Mouse (Mus musculus): ENCODE results near the gene Prpf18. TPM values are rescaled to one million over a fixed set of nuclear protein-coding genes. Genes with fewer than 3 reads are reported as not detected.

The Prpf18 gene
- total and polyA plus RNA-seq, 3 experiments = 23.8 to 37.6 (median 35.0) TPM

GRCm38 (mm10) chr2:4572498-4573263 is 79.2 kb downstream of the Prpf18 start:
- Histone ChIP-seq H3K4me2 (ENCODE audit: insufficient read depth, low read depth, poor library complexity, severe bottlenecking) (no peak overlapping the region), H3K27me3 (replicated peaks) (no peaks in the 10 kb centered on the region), H3K27ac (ENCODE audit: insufficient read depth, low read depth) (no peak overlapping the region), H3K9ac (ENCODE audit: insufficient read depth, low read depth) (no peak overlapping the region), H3K36me3 (replicated peaks in 1 of 2; ENCODE audit: control insufficient read depth in 1 of 2, insufficient read depth in 1 of 2, low read length in 1 of 2) (peaks cover 0 to 7% of the 10 kb centered on the region in 2 experiments), H3K79me2 (replicated peaks; ENCODE audit: control insufficient read depth, extremely low read depth, insufficient read depth, poor library complexity, severe bottlenecking) (no peaks in the 10 kb centered on the region), H3K9me3 (replicated peaks; ENCODE audit: low read length) (no peaks in the 10 kb centered on the region), H3K4me3 (replicated peaks in 1 of 3; ENCODE audit: low read depth in 2 of 3, low read length in 2 of 3, poor library complexity in 1 of 3) (no peak overlapping the region), H3K4me1 (ENCODE audit: control insufficient read depth in 1 of 2, insufficient read depth in 2 of 2) (peaks cover 8 to 50% of the 10 kb centered on the region in 2 experiments)
- no peak for DNase-seq (ENCODE audit: extremely low read depth)
- dilution Hi-C loops (cut with MboI; ENCODE audit: extremely low pct_ligation_motif_present, extremely low pct_unique_long_range_greater_than_20kb, low sequenced_read_pairs) (no loop called here), in situ Hi-C loops (cut with MboI; ENCODE audit: low pct_ligation_motif_present, low pct_unique_long_range_greater_than_20kb, low sequenced_read_pairs) (no loop called here)
- no peak for TF ChIP-seq POLR2A (IDR thresholded peaks at IDR 0.05; ENCODE audit: low read depth, low read length)
- TF ChIP-seq MAFK (IDR thresholded peaks at IDR 0.05; ENCODE audit: insufficient replicate concordance, low read length) = no peak
- no peak for TF ChIP-seq MAX (IDR thresholded peaks at IDR 0.05; ENCODE audit: low read length)
- no peak for TF ChIP-seq CHD2 (IDR thresholded peaks at IDR 0.05; ENCODE audit: low read length)
- no peak for TF ChIP-seq USF1 (IDR thresholded peaks at IDR 0.05; ENCODE audit: low read depth, low read length)
- TF ChIP-seq SIN3A (IDR thresholded peaks at IDR 0.05; ENCODE audit: low read length) = no peak
- TF ChIP-seq CHD1 (IDR thresholded peaks at IDR 0.05; ENCODE audit: low read depth, low read length) = no peak
- no peak for TF ChIP-seq NRF1 (IDR thresholded peaks at IDR 0.05; ENCODE audit: low read depth, low read length)
- no peak for TF ChIP-seq POLR2AphosphoS2 (IDR thresholded peaks at IDR 0.05; ENCODE audit: low read depth, low read length)
- TF ChIP-seq MYC (IDR thresholded peaks at IDR 0.05; ENCODE audit: low read depth, low read length) = no peak
- no peak for TF ChIP-seq ETS1 (conservative IDR thresholded peaks at IDR 0.05; ENCODE audit: low read depth, low read length)
- TF ChIP-seq UBTF (IDR thresholded peaks at IDR 0.05; ENCODE audit: low read depth, low read length) = no peak
- TF ChIP-seq TCF12 (IDR thresholded peaks at IDR 0.05; ENCODE audit: low read depth, low read length) = no peak
- TF ChIP-seq PAX5 (IDR thresholded peaks at IDR 0.05; ENCODE audit: low read length) = no peak
- no peak for TF ChIP-seq ZKSCAN1 (IDR thresholded peaks at IDR 0.05; ENCODE audit: borderline replicate concordance, low read depth, low read length)
- no peak for TF ChIP-seq ZNF384 (IDR thresholded peaks at IDR 0.05; ENCODE audit: low read depth, low read length)
- no peak for TF ChIP-seq CTCF (conservative IDR thresholded peaks at IDR 0.05 in 1 of 2, IDR thresholded peaks at IDR 0.05 in 1 of 2; ENCODE audit: low read depth in 2 of 2, low read length in 2 of 2)
- no peak for TF ChIP-seq KAT2A (IDR thresholded peaks at IDR 0.05; ENCODE audit: insufficient replicate concordance, low read length)
- no peak for TF ChIP-seq TBP (conservative IDR thresholded peaks at IDR 0.05; ENCODE audit: low read depth, low read length)

Other genes starting within 250 kb of the Prpf18 start
- gene Bend7, start 65.7 kb upstream of the Prpf18 start, total RNA-seq (2012; rRNA removed) = not detected in 2 replicates
- gene Bend7, start 65.7 kb upstream of the Prpf18 start, total RNA-seq (2014; rRNA removed) = not detected in 2 replicates
- not detected in 2 replicates for gene Bend7, start 65.7 kb upstream of the Prpf18 start, polyA plus RNA-seq (2012; ENCODE audit: insufficient read length, low read depth)
- gene Sephs1, start 229.5 kb upstream of the Prpf18 start, total RNA-seq (2012; rRNA removed) = 39.5 and 55.4 TPM in 2 replicates
- 85.8 and 86.3 TPM in 2 replicates for gene Sephs1, start 229.5 kb upstream of the Prpf18 start, total RNA-seq (2014; rRNA removed)
- gene Sephs1, start 229.5 kb upstream of the Prpf18 start, polyA plus RNA-seq (2012; ENCODE audit: insufficient read length, low read depth) = 53.8 and 62.0 TPM in 2 replicates

All from CH12.LX (cell line).